Mouse (Mus musculus): ENCODE data around the gene Arhgef38. TPM values are rescaled to one million over a fixed set of nuclear protein-coding genes. Genes with fewer than 3 reads are reported as not detected.

Gene Arhgef38
- polyA plus RNA-seq, 1 experiment from 2014 or later = 0.08 TPM

- H3K27me3 ChIP-seq = no peaks in the 10 kb centered on the region
- H3K4me2 ChIP-seq (replicated peaks) = peak overlapping the region; percentile 61
- peak overlapping the region; percentile 94 for H3K4me3 ChIP-seq
- peaks cover 3% of the 10 kb centered on the region; the same call in 1 of the 2 replicates for H3K36me3 ChIP-seq
- H3K4me1 ChIP-seq = peaks cover 20% of the 10 kb centered on the region
- no peaks in the 10 kb centered on the region for H3K9me3 ChIP-seq
- H3K9ac ChIP-seq (replicated peaks) = peak overlapping the region; percentile 96
- WGBS = under 1% methylated on average over 44 of the region's 44 CpGs
- H3K27ac ChIP-seq (replicated peaks) = peak overlapping the region; percentile 99
- no peak; the same call in 1 of the 2 replicates for ATAC-seq (ENCODE audit: low FRiP score, low read depth)
These were observed 143.6 kb downstream of the Arhgef38 start for GRCm38 (mm10) chr3:133091121-133091663.

GRCm38 (mm10) chr3:133090247-133091120 lies 144.3 kb downstream of the Arhgef38 start:
- peaks cover 20% of the 10 kb centered on the region for H3K4me1 ChIP-seq
- H3K4me3 ChIP-seq = peak overlapping the region; percentile 94
- peak overlapping the region; percentile 99; the same call in 1 of the 2 replicates for H3K27ac ChIP-seq (replicated peaks)
- H3K9me3 ChIP-seq = no peaks in the 10 kb centered on the region
- ATAC-seq (ENCODE audit: low FRiP score, low read depth) = no peak
- 8% methylated on average over 11 of the region's 11 CpGs for WGBS
- H3K4me2 ChIP-seq (replicated peaks) = peak overlapping the region; percentile 61
- peak overlapping the region; percentile 96 for H3K9ac ChIP-seq (replicated peaks)
- H3K27me3 ChIP-seq = no peaks in the 10 kb centered on the region
- H3K36me3 ChIP-seq = no peaks in the 10 kb centered on the region

GRCm38 (mm10) chr3:133085858-133086257 lies 148.9 kb downstream of the Arhgef38 start:
- peaks cover 8% of the 10 kb centered on the region; the same call in 1 of the 2 replicates for H3K4me1 ChIP-seq
- ATAC-seq (ENCODE audit: low FRiP score, low read depth) = peak; percentile 47; the same call in 1 of the 2 replicates
- H3K9ac ChIP-seq (replicated peaks) = no peak overlapping the region
- H3K27me3 ChIP-seq = no peaks in the 10 kb centered on the region
- no peak overlapping the region for H3K4me2 ChIP-seq (replicated peaks)
- 74% methylated on average over 3 of the region's 3 CpGs for WGBS
- H3K9me3 ChIP-seq = no peaks in the 10 kb centered on the region
- no peak overlapping the region for H3K27ac ChIP-seq (replicated peaks)
- peaks cover 26% of the 10 kb centered on the region for H3K36me3 ChIP-seq
- H3K4me3 ChIP-seq = no peak overlapping the region

- no peak overlapping the region for H3K27ac ChIP-seq (replicated peaks)
- H3K9me3 ChIP-seq = no peaks in the 10 kb centered on the region
- 90% methylated on average over 5 of the region's 5 CpGs for WGBS
- H3K9ac ChIP-seq (replicated peaks) = no peak overlapping the region
- no peaks in the 10 kb centered on the region for H3K27me3 ChIP-seq
- H3K36me3 ChIP-seq = peaks cover 26% of the 10 kb centered on the region
- H3K4me2 ChIP-seq (replicated peaks) = no peak overlapping the region
- H3K4me3 ChIP-seq = no peak overlapping the region
- ATAC-seq (ENCODE audit: low FRiP score, low read depth) = no peak
- H3K4me1 ChIP-seq = no peaks in the 10 kb centered on the region
These were observed 152.0 kb downstream of the Arhgef38 start for GRCm38 (mm10) chr3:133082736-133083135.

- Histone ChIP-seq H3K4me1 (no peaks in the 10 kb centered on the region), H3K27me3 (no peaks in the 10 kb centered on the region), H3K9ac (replicated peaks) (no peak overlapping the region), H3K4me2 (replicated peaks) (no peak overlapping the region), H3K9me3 (no peaks in the 10 kb centered on the region), H3K4me3 (no peak overlapping the region), H3K27ac (replicated peaks) (no peak overlapping the region), H3K36me3 (peaks cover 14% of the 10 kb centered on the region)
- WGBS = 94% methylated on average over 10 of the region's 10 CpGs
- no peak for ATAC-seq (ENCODE audit: low FRiP score, low read depth)
These were observed 159.2 kb downstream of the Arhgef38 start for GRCm38 (mm10) chr3:133075560-133075959.

Other genes starting within 250 kb of the Arhgef38 start
- gene Ints12, start 143.1 kb downstream of the Arhgef38 start, polyA plus RNA-seq (2016; fragmentation: Nextera tagmentation; extraction: Ambion mirVana) = 27.6 and 27.7 TPM in 2 replicates
- 8.5 and 9.4 TPM in 2 replicates for gene Gstcd, start 142.9 kb downstream of the Arhgef38 start, polyA plus RNA-seq (2016; fragmentation: Nextera tagmentation; extraction: Ambion mirVana)
- 78.1 and 79.9 TPM in 2 replicates for gene Ppa2, start 75.2 kb upstream of the Arhgef38 start, polyA plus RNA-seq (2016; fragmentation: Nextera tagmentation; extraction: Ambion mirVana)